Mouse (Mus musculus): ENCODE data around the gene Acot2. TPM values are rescaled to one million over a fixed set of nuclear protein-coding genes. Genes with fewer than 3 reads are reported as not detected.
"Not testable (repeated sequence)": the region's sequence is repeated elsewhere in the genome, so short reads cannot be mapped to it uniquely, and the experiment has no call there.

The Acot2 gene
- polyA plus RNA-seq, 1 experiment from 2014 or later: 12.2 TPM

DNA sequence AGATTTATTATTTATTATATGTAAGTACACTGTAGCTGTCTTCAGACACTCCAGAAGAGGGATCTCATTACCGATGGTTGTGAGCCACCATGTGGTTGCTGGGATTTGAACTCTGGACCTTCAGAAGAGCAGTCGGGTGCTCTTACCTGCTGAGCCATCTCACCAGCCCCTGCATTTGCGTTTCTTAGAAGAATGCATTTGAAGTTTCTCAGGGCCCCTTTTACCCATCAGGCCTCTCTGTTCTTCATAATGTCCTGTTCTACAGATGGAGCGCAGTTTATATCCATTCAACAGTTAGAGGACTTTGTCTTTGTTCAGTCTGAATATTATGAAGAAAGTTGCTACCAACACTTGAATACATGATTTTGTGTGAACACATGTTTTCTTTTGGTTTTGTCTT, 34.6 kb downstream of the Acot2 start:
- H3K36me3 ChIP-seq (ENCODE audit: control insufficient read depth, insufficient read depth, low read length); H3K4me2 ChIP-seq (ENCODE audit: low read depth, low read length, severe bottlenecking); H3K9me3 ChIP-seq (ENCODE audit: control insufficient read depth, low read length); H3K4me1 ChIP-seq (replicated peaks; ENCODE audit: control insufficient read depth, insufficient read depth, low read length); H3K9ac ChIP-seq (ENCODE audit: low read length); H3K27ac ChIP-seq (ENCODE audit: low read depth, low read length); H3K4me3 ChIP-seq (ENCODE audit: low read depth, low read length); H3K27me3 ChIP-seq (ENCODE audit: control insufficient read depth, insufficient read depth, low read length); DNase-seq (ENCODE audit: low spot score); ATAC-seq (replicated peaks; ENCODE audit: low FRiP score): not testable (repeated sequence)
- 96% methylated on average over 4 of the region's 4 CpGs for WGBS

GRCm38 (mm10) chr12:84023052-84023745, 35.5 kb downstream of the Acot2 start:
- Histone ChIP-seq H3K27ac (ENCODE audit: low read depth, low read length) (no peak overlapping the region), H3K36me3 (ENCODE audit: control insufficient read depth, insufficient read depth, low read length) (no peaks in the 10 kb centered on the region), H3K4me2 (ENCODE audit: low read depth, low read length, severe bottlenecking) (no peak overlapping the region), H3K4me1 (replicated peaks; ENCODE audit: control insufficient read depth, insufficient read depth, low read length) (no peaks in the 10 kb centered on the region), H3K27me3 (ENCODE audit: control insufficient read depth, insufficient read depth, low read length) (no peaks in the 10 kb centered on the region), H3K4me3 (ENCODE audit: low read depth, low read length) (no peak overlapping the region), H3K9ac (ENCODE audit: low read length) (no peak overlapping the region), H3K9me3 (ENCODE audit: control insufficient read depth, low read length) (no peaks in the 10 kb centered on the region)
- WGBS: 84% methylated on average over 9 of the region's 9 CpGs
- no peak for ATAC-seq (replicated peaks; ENCODE audit: low FRiP score)
- DNase-seq (ENCODE audit: low spot score): no peak

DNA sequence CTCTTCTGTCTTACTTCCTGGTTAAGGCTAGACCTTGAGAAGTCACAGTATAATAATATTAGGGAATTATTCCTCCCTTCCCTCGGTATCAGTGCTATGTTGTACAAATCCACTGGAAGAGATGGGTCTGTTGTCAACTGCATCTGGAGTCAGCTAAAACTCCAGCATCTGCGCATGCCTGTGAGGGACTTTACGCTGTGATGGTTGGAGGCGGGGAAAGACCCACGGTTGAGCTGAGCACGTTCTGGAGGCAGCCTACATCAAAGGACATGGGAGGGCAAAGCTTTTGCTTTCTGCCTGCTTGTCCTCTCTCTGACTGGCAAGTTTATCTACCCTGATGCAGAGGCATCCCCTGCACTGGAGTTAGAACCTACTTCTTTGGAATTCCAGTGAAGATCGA, 38.2 kb downstream of the Acot2 start:
- no peaks in the 10 kb centered on the region for H3K9me3 ChIP-seq (ENCODE audit: control insufficient read depth, low read length)
- H3K9ac ChIP-seq (ENCODE audit: low read length): no peak overlapping the region
- DNase-seq (ENCODE audit: low spot score) (no peak), ATAC-seq (replicated peaks; ENCODE audit: low FRiP score) (no peak)
- WGBS: 87% methylated on average over 7 of the region's 7 CpGs
- H3K27ac ChIP-seq (ENCODE audit: low read depth, low read length): no peak overlapping the region
- H3K27me3 ChIP-seq (ENCODE audit: control insufficient read depth, insufficient read depth, low read length): no peaks in the 10 kb centered on the region
- no peak overlapping the region for H3K4me2 ChIP-seq (ENCODE audit: low read depth, low read length, severe bottlenecking)
- H3K4me3 ChIP-seq (ENCODE audit: low read depth, low read length): no peak overlapping the region
- H3K36me3 ChIP-seq (ENCODE audit: control insufficient read depth, insufficient read depth, low read length): no peaks in the 10 kb centered on the region
- H3K4me1 ChIP-seq (replicated peaks; ENCODE audit: control insufficient read depth, insufficient read depth, low read length): no peaks in the 10 kb centered on the region

GRCm38 (mm10) chr12:84028328-84028727, 40.7 kb downstream of the Acot2 start:
- not testable (repeated sequence) for H3K27me3 ChIP-seq (ENCODE audit: control insufficient read depth, insufficient read depth, low read length); H3K4me2 ChIP-seq (ENCODE audit: low read depth, low read length, severe bottlenecking); H3K4me3 ChIP-seq (ENCODE audit: low read depth, low read length); H3K36me3 ChIP-seq (ENCODE audit: control insufficient read depth, insufficient read depth, low read length); H3K9me3 ChIP-seq (ENCODE audit: control insufficient read depth, low read length); H3K27ac ChIP-seq (ENCODE audit: low read depth, low read length); ATAC-seq (replicated peaks; ENCODE audit: low FRiP score); H3K9ac ChIP-seq (ENCODE audit: low read length); DNase-seq (ENCODE audit: low spot score); H3K4me1 ChIP-seq (replicated peaks; ENCODE audit: control insufficient read depth, insufficient read depth, low read length)
- WGBS: 53% methylated on average over 3 of the region's 3 CpGs

DNA sequence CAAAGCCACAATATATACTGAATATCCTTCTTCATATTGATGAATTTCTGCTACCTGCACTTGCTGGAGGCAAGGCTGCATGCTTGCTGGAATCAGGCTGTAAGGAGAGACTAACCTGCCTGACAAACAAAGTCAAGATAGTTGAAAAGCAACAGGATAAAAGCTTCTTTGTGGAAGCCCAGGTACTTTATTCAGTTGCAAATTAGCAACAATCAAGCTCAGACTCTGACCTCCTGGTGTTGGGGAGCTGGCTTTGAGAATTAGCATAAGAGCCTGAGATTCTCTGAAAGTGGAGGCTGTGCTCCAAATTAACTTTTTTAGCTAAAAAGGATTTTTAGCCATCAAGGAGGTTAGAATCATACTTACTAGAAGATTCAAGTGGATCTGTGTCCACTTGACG, 41.4 kb downstream of the Acot2 start:
- H3K4me2 ChIP-seq (ENCODE audit: low read depth, low read length, severe bottlenecking); H3K27ac ChIP-seq (ENCODE audit: low read depth, low read length); H3K4me1 ChIP-seq (replicated peaks; ENCODE audit: control insufficient read depth, insufficient read depth, low read length); H3K27me3 ChIP-seq (ENCODE audit: control insufficient read depth, insufficient read depth, low read length); ATAC-seq (replicated peaks; ENCODE audit: low FRiP score); DNase-seq (ENCODE audit: low spot score); H3K9ac ChIP-seq (ENCODE audit: low read length); H3K4me3 ChIP-seq (ENCODE audit: low read depth, low read length); H3K36me3 ChIP-seq (ENCODE audit: control insufficient read depth, insufficient read depth, low read length); H3K9me3 ChIP-seq (ENCODE audit: control insufficient read depth, low read length): not testable (repeated sequence)
- 68% methylated on average over 1 of the region's 1 CpGs for WGBS

DNA sequence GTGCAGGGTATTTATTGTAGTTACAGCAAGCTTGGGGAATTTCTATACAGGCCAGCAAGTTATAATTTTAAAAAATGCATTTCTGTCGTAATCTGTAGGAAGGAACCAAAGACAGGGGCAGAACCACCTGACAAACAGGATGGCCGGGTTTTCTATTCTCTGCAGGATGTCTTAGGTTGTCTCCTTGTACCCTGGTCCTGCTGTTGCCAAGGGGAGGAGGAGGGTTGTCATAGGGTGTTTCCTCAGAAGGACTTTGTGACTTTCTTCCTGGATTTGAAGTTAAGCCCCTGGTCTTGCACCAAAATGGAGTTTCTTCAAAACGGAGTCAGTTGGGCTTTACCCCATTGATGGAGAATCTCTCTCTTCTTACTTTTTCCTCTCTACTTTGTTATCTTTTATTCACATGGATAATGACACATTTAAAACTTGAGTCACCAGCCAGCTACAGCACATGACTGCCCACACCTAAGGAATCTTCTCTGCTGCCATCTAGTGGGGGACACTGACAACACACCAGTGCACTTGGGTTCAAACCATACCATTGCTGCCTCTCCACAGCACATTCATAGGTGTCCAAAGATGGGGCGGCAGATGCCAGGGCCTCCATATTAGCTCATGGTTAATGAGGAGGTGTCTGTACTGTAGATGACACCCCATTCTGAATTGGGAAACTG, 43.1 kb downstream of the Acot2 start:
- H3K9me3 ChIP-seq (ENCODE audit: control insufficient read depth, low read length): no peaks in the 10 kb centered on the region
- H3K4me2 ChIP-seq (ENCODE audit: low read depth, low read length, severe bottlenecking): no peak overlapping the region
- H3K4me3 ChIP-seq (ENCODE audit: low read depth, low read length): no peak overlapping the region
- no peaks in the 10 kb centered on the region for H3K36me3 ChIP-seq (ENCODE audit: control insufficient read depth, insufficient read depth, low read length)
- H3K9ac ChIP-seq (ENCODE audit: low read length): no peak overlapping the region
- no peaks in the 10 kb centered on the region for H3K27me3 ChIP-seq (ENCODE audit: control insufficient read depth, insufficient read depth, low read length)
- no peak overlapping the region for H3K27ac ChIP-seq (ENCODE audit: low read depth, low read length)
- ATAC-seq (replicated peaks; ENCODE audit: low FRiP score): no peak
- 74% methylated on average over 4 of the region's 4 CpGs for WGBS
- DNase-seq (ENCODE audit: low spot score): peak; percentile 78
- no peaks in the 10 kb centered on the region for H3K4me1 ChIP-seq (replicated peaks; ENCODE audit: control insufficient read depth, insufficient read depth, low read length)

DNA sequence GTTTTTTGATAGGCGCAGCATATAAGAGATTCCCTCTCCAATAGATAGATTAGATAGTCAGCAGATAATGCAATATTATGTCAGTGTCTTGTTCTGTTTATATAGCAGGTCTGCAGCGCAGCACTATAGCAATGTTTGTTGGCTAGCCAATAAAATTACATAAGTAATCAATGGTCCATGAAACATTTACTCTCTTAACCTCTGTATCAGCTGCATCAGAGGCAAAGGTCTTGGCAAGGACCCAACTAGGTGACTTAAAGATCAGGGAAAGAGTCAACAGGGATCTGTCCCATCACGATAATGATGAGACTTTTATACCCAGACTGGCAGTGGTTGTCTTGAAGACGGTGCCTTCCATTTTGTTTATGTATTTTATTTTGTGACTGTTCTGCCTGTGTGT, 45.2 kb downstream of the Acot2 start:
- no peak overlapping the region for H3K9ac ChIP-seq (ENCODE audit: low read length)
- no peaks in the 10 kb centered on the region for H3K36me3 ChIP-seq (ENCODE audit: control insufficient read depth, insufficient read depth, low read length)
- H3K4me3 ChIP-seq (ENCODE audit: low read depth, low read length): no peak overlapping the region
- no peaks in the 10 kb centered on the region for H3K4me1 ChIP-seq (replicated peaks; ENCODE audit: control insufficient read depth, insufficient read depth, low read length)
- 93% methylated on average over 4 of the region's 4 CpGs for WGBS
- DNase-seq (ENCODE audit: low spot score) (no peak), ATAC-seq (replicated peaks; ENCODE audit: low FRiP score) (no peak)
- H3K27ac ChIP-seq (ENCODE audit: low read depth, low read length): no peak overlapping the region
- H3K9me3 ChIP-seq (ENCODE audit: control insufficient read depth, low read length): no peaks in the 10 kb centered on the region
- no peak overlapping the region for H3K4me2 ChIP-seq (ENCODE audit: low read depth, low read length, severe bottlenecking)
- no peaks in the 10 kb centered on the region for H3K27me3 ChIP-seq (ENCODE audit: control insufficient read depth, insufficient read depth, low read length)

- DNase-seq (ENCODE audit: low spot score); ATAC-seq (replicated peaks; ENCODE audit: low FRiP score); H3K4me1 ChIP-seq (replicated peaks; ENCODE audit: control insufficient read depth, insufficient read depth, low read length); H3K4me3 ChIP-seq (ENCODE audit: low read depth, low read length); H3K27ac ChIP-seq (ENCODE audit: low read depth, low read length); H3K27me3 ChIP-seq (ENCODE audit: control insufficient read depth, insufficient read depth, low read length); H3K9me3 ChIP-seq (ENCODE audit: control insufficient read depth, low read length); H3K4me2 ChIP-seq (ENCODE audit: low read depth, low read length, severe bottlenecking); H3K36me3 ChIP-seq (ENCODE audit: control insufficient read depth, insufficient read depth, low read length); H3K9ac ChIP-seq (ENCODE audit: low read length): not testable (repeated sequence)
- WGBS: 83% methylated on average over 2 of the region's 2 CpGs
These were observed 45.6 kb downstream of the Acot2 start for GRCm38 (mm10) chr12:84033302-84033701.

DNA sequence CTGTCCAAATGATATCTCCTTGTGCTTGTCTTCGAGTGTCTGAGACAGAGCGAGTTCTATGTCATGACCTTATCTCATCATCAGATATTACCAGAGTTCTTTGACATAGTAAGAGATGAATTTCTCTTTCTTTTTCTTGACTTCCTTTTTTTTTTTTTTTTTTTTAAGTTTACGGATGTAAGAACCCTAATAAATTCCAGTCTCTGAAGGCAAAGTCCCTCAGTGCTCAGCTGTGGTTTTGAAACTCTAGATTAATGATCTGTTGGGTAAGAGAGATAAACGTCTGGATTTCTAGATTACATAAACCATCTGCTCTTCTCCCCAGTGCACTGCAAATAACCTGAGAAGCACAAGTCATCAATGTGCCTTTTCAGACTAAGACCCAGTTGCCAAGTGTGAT, 46.4 kb downstream of the Acot2 start:
- H3K9ac ChIP-seq (ENCODE audit: low read length): no peak overlapping the region
- DNase-seq (ENCODE audit: low spot score) (no peak), ATAC-seq (replicated peaks; ENCODE audit: low FRiP score) (no peak)
- H3K4me3 ChIP-seq (ENCODE audit: low read depth, low read length): no peak overlapping the region
- H3K36me3 ChIP-seq (ENCODE audit: control insufficient read depth, insufficient read depth, low read length): no peaks in the 10 kb centered on the region
- H3K4me1 ChIP-seq (replicated peaks; ENCODE audit: control insufficient read depth, insufficient read depth, low read length): no peaks in the 10 kb centered on the region
- H3K4me2 ChIP-seq (ENCODE audit: low read depth, low read length, severe bottlenecking): no peak overlapping the region
- H3K27ac ChIP-seq (ENCODE audit: low read depth, low read length): no peak overlapping the region
- no peaks in the 10 kb centered on the region for H3K27me3 ChIP-seq (ENCODE audit: control insufficient read depth, insufficient read depth, low read length)
- WGBS: 86% methylated on average over 4 of the region's 4 CpGs
- H3K9me3 ChIP-seq (ENCODE audit: control insufficient read depth, low read length): no peaks in the 10 kb centered on the region

All from forebrain, embryonic 11.5 days (tissue).